Mouse (Mus musculus): ENCODE data around the gene Dock4. TPM values are rescaled to one million over a fixed set of nuclear protein-coding genes. Genes with fewer than 3 reads are reported as not detected.

The Dock4 gene
- total and polyA plus RNA-seq, 3 experiments: 4.3 to 15.5 (median 14.5) TPM

DNA sequence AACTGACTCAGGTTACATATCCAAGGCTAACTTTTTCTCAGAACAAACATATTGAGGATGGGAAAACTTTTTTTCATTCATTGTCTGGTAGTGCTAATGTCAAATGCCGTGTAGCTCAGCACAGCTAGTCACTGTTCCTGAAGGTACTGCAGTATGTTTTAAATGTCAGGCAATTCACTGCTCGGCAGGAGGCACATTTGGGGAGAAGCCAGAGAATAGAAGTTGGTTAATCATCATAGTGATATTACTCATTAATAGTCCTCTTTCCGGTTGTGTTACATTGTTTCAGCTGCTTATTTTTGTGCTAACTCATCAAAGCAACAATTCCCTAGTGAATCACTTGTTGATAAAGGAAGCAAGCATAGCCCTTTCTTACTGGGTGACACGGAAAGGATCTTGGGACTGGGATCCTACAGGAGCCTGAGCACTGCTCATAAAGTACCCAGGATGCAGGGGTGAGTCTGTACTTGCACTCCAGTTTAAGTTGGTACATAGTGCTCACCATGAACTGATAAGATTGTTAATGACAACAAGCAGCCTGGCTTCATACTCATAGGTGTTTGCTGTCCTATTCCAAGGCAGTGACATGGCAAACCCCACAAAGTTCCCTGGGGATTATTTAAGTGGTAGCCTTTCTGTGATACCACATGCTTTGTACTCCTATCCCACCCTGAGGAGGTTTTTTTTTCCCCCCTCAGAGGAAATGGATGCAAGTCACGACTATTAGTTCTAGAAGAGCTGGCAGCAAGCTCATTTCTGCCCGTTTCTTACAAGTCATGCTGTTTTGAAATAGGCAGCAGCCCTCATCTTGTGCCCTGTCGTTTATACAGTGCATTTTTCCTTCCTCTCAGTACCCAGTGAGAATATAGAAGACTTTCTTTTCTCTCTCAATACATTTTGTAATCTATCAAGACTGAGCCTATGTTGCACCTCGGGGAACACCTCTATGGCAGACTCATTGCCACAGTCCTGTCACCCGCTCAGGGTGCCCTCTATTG, 123.5 kb downstream of the Dock4 start:
- DNase-seq: peak; percentile 60

DNA sequence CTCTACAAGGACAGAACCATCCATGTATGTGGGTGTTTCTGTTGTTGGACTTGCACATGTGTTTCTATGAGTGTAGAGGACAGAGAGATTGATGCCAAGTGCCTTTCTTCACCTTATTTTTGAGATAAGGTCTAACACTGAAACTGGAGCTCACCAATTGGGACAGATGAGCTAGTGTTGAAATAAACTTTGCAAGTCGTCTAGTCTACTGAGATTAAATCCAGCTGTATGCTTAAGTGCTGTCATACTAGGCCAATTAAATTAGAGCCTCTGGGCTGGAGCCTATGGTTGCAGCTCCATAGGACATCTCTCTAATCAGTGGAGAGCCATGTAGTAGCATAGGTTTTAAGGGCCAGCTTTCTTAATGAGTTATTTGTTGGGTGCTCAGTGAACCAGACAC, 124.5 kb downstream of the Dock4 start:
- DNase-seq: no peak

DNA sequence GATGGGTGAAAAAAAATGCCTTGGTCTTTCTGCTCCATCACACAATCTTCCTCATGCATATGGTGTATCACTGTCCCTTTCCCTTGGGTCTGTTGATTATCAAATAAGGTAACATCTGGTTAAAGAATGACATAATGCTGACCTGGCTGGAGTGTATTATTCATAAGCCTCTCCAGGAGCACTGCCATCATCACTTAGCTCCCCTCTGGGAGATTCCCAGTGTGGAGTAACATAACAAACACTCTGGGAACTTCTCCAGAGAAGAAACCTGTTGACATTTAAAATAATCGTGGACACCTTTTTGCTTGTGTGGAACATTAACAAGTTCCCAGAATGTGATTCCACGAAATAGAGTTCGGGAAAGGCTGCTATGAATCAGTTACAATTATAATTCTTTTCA, 128.3 kb downstream of the Dock4 start:
- no peak for DNase-seq

DNA sequence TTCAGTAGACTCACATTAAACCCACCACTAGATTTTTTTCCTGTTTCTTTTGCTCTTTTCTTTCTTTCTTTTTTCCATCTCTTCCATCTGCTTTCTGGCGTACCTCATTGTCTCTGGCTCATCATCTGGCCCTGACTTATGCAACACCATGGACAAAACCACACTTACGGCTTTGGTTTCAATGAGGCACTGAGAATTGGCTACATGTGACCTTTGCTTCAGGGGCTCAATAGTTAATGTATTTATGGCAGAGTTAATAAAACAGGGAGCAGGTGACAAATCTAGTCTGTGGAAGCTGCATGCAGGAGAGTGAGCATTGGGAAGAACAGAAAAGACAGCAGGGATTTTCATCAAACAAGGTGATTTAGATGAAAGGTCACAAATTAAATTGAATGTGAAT, 131.0 kb downstream of the Dock4 start:
- DNase-seq: no peak

DNA sequence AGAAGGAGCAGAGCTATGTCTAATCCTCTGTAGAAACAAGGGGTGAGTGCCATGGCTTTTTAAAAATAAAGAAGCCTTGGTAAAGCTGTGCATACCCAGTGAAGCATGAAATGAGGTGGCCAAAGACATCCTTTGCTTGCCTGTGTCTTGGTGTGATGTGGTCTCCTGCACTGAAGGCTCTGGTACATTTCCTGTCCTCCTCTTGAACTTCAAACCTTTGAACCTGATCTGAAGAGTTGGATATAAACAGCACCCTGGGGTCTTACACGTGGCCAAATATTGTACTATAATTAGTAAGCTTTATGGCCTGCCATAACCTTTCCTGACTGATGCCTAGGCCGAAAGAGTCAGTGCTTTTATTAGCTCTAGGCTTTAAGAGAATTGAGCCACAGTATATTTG, 134.6 kb downstream of the Dock4 start:
- DNase-seq: no peak

DNA sequence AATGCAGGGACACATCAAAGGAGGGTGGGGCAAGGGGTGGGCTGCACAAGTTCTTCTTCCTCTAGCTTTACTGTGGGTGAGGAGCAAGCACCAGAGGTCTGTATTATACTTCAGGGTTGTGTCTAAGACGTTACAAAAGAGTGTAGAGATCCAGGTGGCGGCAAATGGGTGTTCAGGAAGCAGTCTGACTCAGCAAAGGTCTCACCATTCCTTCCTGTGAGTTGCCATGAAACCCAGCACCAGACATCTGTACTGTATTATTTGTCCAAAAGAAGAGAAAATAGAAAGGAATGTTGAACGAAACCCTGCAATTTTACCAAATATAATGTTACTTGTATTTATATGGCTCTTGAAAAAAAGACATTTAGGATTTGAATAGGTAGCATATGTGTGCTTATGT, 135.3 kb downstream of the Dock4 start:
- no peak for DNase-seq

DNA sequence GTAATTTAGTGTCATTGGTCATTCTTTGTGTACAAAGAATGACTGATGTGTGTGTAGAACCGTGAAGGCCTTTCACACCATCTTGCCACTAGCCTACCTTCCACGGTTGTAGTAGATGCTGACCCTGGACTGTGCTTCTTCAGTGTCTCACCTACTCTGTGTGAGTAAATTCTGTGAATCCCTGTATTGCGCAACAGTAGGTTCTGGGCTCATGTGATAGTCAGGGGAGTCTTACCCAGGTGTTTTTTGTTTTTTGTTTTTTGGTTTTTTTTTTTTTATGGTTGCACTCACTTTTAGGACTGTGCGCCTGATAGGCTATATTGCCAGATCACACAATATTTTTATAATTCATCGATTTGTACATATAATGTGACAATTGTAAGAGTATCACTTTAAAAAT, 136.3 kb downstream of the Dock4 start:
- DNase-seq: no peak

DNA sequence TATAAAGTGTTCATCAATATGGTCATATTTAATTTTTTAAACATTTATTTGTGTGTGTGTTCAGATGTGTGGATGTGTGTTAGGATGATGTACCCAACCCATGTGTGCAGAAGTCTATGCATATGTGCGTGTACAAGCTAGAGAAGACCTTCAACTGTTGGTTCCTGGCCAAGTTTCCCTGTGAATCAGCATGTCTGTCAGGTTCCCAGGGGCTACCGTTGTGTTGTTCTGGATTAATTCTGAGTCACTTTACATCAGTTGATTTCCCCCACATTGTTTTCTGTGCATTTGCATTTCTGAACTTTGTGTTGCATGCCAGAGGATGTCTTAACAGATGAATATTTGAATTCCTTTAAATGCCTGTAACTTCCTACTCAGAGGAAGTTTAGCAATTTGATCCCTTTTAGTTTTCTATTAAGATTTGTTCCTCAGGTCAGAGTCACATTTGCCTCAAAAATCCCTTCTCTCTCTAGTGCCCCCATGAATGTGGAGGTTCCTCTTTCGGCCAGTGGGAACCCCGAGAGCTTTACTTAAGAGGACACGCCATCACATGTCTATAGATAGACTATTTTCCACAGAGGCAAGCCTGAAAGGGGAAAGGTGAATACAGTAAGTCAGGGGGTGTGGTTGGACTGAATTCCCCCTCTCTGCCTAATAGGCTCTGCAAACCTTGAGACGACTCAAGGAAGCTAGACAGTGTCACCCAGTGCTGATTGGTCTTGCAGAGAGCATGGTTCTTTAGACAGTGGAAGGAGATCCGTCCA, 139.0 kb downstream of the Dock4 start:
- peak; percentile 75 for DNase-seq

DNA sequence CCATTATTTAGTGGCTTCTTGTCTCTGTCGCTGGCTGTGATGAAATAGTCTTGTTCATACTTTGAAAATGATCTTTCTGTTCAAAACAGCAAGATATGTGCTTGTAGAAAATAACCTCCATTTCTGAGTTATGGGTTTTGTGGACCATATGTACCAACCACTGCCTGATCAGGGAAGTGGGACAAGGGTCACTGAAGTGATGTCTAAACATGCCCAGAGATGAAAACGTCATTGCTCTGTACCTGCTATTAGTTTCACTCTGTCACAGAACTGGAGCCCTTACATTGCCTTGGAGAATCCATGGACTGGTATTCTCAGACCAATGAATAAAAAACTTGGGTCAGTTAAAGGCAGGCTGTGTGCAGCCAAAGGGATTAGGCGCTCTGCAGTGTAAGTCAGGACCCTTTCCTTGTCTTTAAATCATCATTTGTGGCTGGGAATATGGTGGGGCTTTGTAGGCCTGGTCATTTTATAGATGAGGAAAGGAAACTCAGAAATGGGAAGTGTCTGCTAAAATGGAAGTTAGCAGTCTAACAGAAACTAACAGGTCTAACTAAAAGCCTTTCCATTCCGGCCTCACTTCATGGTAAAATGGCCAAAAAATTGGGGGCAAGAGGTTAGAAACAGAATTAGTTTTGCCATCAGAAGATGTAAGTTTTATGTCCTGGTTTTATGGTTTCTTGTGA, 139.8 kb downstream of the Dock4 start:
- DNase-seq: no peak

DNA sequence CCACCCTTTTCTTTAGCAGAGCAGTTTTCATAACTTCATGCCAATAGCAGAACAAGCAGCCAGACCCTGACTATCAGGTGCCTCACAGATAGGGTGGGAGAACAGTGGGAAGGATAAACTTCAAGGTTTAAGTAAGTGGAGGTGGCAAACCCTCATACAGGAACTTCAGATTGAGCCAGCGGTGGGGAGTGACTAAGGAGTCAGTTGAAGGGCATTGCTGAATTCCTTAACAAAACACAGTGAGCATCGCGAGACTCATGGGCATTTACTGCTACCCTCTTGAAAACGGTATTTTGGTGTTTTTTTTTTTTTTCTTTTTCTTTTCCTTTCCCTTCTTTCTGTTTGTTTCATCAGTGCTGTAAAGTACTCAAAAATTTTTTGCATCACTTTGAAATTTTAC, 148.4 kb downstream of the Dock4 start:
- DNase-seq: no peak

DNA sequence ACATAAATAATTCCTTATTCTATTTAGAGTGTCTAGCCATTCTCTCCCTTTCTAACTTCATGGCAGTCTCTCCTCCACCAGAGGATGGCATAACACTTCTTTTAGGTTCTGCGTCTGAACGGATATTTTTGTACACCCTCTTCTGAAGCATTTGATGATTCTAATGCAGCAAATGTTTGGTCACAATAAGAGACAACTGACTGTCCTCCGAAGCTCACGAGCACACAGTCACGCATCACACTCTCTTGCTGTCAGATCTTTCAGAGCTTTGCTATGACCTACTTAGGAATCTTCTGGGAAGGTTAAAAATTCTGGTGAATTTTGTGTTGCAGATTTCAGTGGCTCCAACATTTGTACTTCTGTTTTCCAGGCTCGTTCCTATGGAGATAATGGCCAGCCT, 149.7 kb downstream of the Dock4 start:
- DNase-seq: no peak

DNA sequence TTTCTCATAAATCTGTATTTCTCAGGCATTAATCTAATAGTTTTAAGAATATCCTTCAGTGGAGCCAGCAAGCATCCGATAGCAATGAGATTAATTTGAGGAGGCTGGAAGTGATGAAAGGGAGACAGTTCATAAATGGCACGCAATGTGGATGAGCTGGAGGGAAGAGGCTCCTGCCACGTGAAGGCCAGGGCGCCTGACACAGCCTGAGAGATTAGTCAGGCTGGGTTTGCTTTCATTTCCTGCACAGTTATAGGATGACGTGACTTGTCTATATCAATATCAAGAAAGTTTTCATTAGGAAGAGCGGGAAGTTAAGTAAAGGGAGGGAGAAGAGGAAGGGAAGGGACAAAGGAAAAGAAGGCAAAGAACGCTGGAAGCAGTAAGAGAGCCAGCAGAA, 150.3 kb downstream of the Dock4 start:
- peak; percentile 58 for DNase-seq

DNA sequence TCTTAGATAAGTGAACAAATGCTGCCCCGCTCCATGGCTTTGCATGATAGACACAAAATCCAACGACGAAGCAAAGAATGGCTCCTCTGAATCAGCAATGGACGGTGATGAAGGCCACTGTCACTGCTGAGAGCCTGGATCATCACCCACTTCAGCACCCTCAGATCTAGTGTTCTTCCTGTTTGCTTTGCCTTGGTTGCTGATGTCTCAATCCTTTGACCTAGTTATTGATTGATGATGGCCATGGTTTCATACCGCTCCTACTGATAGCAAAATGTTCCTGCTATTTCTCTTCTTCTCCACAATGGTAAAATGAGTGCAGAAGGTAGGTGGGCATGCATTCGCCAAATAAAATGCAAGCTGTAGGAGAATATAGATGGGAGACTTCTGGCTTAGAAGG, 150.7 kb downstream of the Dock4 start:
- DNase-seq: peak; percentile 41

DNA sequence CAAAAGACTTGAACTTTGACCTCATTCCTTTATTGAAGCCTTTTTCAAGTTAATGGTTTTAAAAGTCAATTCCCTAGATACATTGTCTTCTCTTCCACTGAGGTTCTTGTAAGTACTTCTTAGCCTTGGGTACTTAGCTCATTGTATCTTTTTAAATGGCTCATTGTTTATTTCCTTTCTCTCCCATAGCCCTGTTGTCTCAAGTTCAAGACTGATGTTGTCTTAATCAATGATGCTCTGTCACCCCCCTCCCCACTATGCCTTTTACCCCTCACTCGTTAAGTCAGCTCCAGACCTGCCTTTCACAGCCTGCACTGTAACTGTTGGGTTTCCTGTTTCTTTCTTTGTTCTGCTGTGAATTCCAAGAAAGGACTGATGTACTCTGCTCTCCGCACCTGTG, 154.2 kb downstream of the Dock4 start:
- DNase-seq: no peak

DNA sequence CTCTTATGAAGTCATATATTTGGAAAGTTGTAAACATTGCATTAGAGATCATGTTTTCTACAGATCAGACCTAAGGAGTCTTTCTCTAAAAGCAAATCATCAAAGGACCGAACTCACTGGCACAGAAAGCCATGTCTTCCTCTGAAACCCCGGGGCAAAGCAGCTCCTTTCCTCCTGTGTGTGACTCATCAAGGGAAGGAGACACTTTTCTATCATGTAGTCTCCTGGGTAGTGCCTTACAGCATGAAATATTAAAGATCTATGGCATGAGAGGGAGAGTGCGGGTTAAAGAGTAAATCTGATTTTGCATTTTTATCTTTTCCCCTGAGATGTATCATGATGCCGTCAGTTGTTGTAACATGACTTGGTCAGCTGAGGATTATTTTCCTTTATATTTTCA, 159.8 kb downstream of the Dock4 start:
- no peak for DNase-seq

DNA sequence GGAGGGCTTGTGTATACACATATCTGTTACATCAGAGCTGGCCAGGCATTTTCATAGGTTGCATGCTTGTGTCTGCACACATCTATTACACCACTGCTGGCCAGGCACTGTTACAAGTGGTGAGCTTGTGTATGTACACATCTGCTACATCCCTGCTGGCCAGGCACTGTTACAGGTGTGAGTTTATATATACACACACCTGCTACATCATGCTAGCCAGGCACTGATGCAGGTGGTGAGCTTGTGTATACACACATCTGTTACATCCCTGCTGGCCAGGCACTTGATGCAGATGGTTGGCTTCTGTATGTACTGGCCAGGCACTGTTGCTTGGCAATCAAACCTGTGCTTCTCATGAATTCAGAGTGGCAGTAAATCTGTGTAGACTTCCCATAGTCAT, 177.2 kb downstream of the Dock4 start:
- no peak for DNase-seq

DNA sequence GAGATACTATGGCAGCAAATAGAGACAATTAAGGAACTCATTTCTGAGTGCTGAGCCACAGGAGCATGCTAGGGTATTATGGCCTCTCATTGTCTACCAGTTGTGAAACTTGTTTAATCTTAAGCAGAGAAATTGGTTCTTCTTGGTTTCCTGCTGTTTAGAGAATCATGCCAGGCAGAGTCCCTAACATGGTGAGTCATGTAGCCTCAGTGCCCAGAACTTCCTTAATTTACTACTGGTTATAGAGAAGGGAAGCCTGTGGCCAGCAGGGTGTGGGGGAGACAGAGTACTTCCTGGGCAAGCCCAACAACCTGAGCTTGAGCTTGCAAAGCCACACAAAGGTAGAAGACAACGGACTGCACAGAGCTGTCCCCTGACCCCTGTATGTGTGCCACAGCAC, 180.8 kb downstream of the Dock4 start:
- DNase-seq: peak; percentile 58

DNA sequence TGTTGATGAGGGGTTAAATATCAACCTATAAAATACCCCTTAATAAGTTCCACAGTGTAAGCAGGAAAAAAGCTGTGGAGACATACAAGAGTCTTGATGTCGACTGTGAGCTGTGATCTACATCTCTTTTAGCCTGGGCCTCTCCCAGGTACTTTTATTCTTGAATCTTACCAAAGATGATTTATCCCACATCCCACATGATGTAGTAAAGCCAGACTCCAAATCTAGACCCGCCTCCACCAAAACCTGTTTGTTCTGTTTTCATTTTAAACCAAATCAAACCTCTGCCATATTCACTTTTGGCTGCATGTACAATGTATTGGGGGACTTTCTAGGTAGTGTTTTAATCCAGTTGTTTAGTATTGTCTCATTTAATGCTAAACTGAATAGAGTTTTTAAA, 187.5 kb downstream of the Dock4 start:
- DNase-seq: no peak

DNA sequence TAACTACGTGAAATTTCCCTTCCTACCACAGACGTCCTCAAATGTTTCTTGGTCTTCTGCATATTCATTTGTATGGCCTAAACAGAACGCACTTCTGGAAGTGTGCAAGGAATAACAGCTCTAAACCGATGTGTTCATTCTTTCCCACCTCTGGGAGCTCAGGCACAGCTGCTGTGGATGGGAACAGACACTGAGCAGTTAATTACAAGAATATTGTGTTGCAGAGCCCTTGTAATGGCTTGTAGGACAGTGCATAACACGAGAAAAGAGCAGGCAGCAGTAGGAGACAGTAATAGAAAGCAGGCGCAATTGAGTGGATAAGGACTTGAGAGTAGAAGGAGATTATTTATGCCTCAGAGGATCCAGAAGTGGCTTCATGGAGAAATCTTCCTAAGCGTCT, 188.4 kb downstream of the Dock4 start:
- no peak for DNase-seq

DNA sequence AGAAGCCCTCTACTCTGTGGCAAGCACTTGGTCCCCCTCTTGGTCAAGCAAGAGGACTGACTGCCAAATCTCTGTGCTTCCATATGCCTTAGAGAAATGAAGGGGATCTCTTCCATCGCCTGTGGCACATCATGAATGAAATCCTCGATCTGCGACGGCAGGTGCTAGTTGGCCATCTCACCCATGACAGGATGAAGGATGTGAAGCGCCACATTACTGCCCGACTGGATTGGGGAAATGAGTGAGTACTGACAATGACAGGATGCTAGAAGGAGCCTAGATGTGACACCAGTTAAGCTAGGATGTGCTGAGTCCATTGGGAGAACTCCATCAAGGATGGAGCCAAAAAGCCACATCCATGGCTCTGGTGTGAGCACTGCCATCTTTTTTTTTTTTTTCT, 190.2 kb downstream of the Dock4 start:
- DNase-seq: no peak

DNA sequence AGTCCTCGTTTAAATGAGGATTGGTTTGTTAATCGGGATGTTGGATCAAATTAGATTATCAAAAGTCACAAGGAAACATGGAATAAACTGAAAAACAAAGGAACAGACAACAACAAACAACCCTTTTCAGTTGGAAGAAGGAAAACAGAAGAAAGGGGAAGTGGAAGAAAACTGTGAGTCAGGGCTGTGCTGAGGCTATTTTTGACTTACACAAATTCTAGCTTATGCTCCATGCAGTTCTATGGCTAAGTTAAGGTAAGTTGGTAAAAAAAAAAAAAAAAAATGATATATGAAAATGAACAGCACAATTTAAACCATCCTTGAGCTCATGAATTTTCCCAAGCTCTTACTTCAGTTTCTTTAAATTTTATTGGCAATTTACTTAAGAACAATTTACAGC, 191.7 kb downstream of the Dock4 start:
- DNase-seq: no peak

DNA sequence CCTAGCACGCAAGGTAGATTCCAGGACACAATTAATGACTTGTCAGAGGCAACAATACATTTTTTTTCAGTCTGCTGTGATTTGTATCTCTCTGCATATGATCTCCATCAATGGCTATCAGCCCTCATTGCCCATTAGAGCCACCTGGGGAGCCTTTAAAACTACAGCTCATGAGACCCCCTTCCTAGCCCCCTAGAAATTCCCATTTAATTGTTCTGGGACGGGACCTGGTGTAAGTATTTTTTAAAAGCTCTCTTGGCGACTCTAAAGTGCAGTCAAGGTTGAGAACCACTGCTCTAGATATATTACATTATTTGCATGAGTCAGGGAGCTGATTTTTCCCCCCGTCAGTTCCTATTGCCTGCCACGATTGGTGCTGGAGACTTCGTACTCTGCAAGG, 200.1 kb downstream of the Dock4 start:
- DNase-seq: no peak

DNA sequence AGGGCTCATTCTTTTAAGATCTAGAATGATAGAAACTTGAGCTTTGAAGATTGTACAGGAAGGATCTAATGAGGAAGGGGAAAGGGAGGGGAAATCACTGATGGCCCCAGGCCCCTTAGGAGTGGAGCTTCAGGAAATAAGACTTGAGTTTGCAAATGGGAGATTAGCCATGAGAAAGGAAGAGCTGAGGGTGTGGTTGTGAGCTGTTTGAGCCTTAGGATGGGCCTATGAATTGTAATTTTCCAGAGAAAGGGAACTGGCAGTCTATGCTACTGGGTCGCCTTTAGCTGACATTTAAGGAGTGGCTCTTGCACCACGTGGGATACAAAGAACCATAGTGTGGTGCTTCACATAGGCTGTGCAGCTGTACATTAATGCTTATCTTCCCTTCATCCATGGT, 208.6 kb downstream of the Dock4 start:
- no peak for DNase-seq

Data from adrenal gland, adult 2 months (tissue).